Mouse (Mus musculus): Measurements from ENCODE around the gene Gm47959. TPM values are rescaled to one million over a fixed set of nuclear protein-coding genes. Genes with fewer than 3 reads are reported as not detected.

Gene Gm47959
- polyA plus RNA-seq (2014; fragmentation: Illumina TruSeq; extraction: RNeasy Lipid Tissue Mini Kit (QIAGEN cat#74804)): not detected

DNA sequence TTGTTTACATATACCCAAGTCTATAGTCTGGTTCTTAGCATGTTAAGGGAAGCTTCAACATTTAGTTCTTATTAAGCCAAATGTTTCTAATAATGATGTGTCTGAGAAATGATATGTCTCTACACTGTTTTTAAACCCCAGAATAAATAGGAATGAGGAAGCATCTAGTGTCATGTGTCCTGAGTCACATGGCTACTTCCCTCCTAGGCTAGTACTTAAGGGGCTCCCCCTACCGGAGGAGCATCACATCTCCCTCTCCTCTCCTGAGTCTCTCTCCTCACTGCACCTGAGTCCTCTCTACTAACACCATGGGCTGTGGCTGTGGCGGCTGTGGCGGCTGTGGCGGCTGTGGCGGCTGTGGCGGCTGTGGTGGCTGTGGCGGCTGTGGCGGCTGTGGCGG lies at the start of gene Gm47959:
TSS of gene Gm47959 (plus strand) at position 243 of the 400 bp plus-strand sequence.

DNA sequence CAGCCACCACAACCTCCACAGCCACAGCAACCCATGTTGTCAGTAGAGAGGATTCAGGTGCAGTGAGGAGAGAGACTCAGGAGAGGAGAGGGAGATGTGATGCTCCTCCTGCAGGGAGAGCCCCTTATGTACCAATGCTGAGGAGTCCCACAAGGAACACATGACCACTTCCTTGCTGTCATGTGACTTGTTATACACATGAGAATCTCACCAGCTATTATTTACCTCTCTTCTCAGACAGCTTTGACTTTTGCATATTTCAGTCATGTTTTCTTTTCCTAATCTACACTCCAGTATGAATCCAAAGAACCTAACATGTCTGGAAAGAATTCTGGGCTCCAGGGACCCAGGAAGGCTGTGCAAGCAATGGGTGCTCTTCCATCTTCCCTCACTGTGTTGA lies 44.4 kb upstream of the Gm47959 start, which contains the start of gene Gm7544:
TSS of gene Gm7544 (minus strand) at position 101 of the 400 bp plus-strand sequence.

DNA sequence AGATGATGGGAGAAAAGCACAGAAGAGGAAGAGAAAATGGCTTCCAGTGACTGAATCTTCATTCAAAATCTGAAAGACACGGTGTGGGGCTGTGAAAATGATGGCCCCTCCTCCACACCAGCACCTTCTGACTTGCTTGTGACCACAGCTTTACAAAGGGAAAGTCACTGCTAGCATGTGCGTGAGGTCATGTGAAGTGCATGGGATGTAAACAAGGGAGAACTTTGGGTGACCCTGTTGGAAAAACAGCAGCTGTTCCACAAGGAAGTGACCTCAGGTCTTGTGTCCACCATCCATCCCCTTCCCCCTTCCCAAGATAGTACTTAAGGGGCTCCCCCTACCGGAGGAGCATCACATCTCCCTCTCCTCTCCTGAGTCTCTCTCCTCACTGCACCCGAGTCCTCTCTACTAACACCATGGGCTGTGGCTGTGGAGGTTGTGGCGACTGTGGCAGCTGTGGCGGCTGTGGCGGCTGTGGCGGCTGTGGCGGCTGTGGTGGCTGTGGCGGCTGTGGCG lies 40.4 kb upstream of the Gm47959 start, which contains the start of gene Gm47955:
TSS of gene Gm47955 (plus strand) at position 417 of the 516 bp plus-strand sequence.

DNA sequence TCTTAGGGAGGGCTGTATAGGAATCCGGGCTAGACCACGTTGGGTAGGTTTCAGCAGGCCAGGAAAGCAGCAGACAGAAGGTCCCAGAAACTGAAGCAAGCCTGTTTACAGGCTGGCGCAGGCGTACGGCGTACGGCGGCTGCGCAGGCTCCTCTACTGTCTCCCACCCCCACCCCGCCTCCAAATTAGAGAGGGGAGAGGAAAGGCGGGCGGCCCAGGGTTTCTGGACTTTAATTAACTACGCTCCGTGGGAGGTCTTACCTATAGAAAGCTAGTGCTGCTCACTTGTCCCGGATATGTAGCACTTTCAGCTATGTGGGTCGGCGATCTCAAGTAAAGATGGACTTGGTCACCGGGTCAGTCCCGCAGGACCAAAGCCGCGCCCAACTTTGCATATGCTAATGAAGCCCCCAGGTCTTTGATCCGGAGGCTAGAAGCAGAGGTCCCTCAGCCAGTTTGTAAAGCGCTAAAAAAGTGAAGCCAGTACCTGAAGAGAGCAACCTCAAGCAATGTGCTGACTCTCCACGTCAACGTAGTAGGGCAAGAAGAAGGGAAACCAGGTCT lies 37.8 kb downstream of the Gm47959 start, which contains the start of gene Slc19a3:
TSS of gene Slc19a3 (minus strand) at position 340 of the 564 bp plus-strand sequence.

DNA sequence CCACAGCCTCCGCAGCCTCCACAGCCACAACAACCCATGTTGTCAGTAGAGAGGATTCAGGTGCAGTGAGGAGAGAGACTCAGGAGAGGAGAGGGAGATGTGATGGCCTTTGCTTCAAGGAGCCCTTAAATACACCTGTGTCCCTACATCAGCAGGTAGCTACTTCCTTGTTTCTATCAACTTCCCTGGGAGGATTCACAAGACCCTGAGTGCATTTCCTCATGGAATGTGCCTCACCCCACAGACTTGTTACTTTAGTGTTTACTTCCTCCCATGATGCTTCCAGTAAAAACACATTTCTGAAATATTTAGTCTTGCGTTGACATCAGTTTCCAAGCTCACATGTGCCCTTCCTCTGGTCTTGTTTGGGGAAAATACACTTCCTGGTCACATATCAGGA lies 42.0 kb downstream of the Gm47959 start, which contains the start of gene Krtap28-10:
TSS of gene Krtap28-10 (minus strand) at position 101 of the 400 bp plus-strand sequence.

DNA sequence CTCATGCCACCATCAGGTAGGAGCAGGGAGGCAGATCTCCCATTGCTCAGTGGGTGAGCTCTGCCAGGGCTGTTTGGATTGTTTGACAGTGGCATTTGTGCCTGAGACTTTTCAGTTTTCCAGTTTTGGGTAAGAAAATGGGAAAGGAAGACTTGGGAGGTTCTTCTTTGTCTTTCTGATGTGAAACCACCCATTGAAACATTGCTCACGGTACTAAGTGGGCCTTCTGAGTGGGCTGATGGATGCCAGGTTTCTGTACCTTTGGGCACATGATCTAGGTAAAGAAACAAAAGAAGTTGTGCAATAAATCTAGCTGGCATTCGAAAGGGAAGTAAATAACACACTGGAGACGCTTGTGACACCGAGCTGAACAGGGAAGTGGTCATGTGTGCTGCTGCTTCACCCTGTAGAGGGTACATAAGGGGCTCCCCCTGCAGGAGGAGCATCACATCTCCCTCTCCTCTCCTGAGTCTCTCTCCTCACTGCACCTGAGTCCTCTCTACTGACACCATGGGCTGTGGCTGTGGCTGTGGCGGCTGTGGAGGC lies 44.6 kb downstream of the Gm47959 start, which contains the start of gene Gm47969:
TSS of gene Gm47969 (plus strand) at position 51 of the 546 bp plus-strand sequence.

Other genes with a start within 250 kb of the Gm47959 start
- gene Tm4sf20, start 232.1 kb upstream of the Gm47959 start, polyA plus RNA-seq (2014; fragmentation: Illumina TruSeq; extraction: RNeasy Lipid Tissue Mini Kit (QIAGEN cat#74804)): not detected
- gene Gm47791, start 229.3 kb upstream of the Gm47959 start, polyA plus RNA-seq (2014; fragmentation: Illumina TruSeq; extraction: RNeasy Lipid Tissue Mini Kit (QIAGEN cat#74804)): not detected
- 113 TPM for gene Agfg1, start 161.1 kb upstream of the Gm47959 start, polyA plus RNA-seq (2014; fragmentation: Illumina TruSeq; extraction: RNeasy Lipid Tissue Mini Kit (QIAGEN cat#74804))
- not detected for gene A030005L19Rik, start 87.2 kb upstream of the Gm47959 start, polyA plus RNA-seq (2014; fragmentation: Illumina TruSeq; extraction: RNeasy Lipid Tissue Mini Kit (QIAGEN cat#74804))
- not detected for gene A030014E15Rik, start 75.6 kb upstream of the Gm47959 start, polyA plus RNA-seq (2014; fragmentation: Illumina TruSeq; extraction: RNeasy Lipid Tissue Mini Kit (QIAGEN cat#74804))
- gene Gm6217, start 69.1 kb upstream of the Gm47959 start, polyA plus RNA-seq (2014; fragmentation: Illumina TruSeq; extraction: RNeasy Lipid Tissue Mini Kit (QIAGEN cat#74804)): not detected
- not detected for gene A030003K21Rik, start 57.2 kb upstream of the Gm47959 start, polyA plus RNA-seq (2014; fragmentation: Illumina TruSeq; extraction: RNeasy Lipid Tissue Mini Kit (QIAGEN cat#74804))
- not detected for gene Gm7544, start 44.5 kb upstream of the Gm47959 start, polyA plus RNA-seq (2014; fragmentation: Illumina TruSeq; extraction: RNeasy Lipid Tissue Mini Kit (QIAGEN cat#74804))
- not detected for gene Gm47955, start 40.3 kb upstream of the Gm47959 start, polyA plus RNA-seq (2014; fragmentation: Illumina TruSeq; extraction: RNeasy Lipid Tissue Mini Kit (QIAGEN cat#74804))
- 4.0 TPM for gene Slc19a3, start 37.9 kb downstream of the Gm47959 start, polyA plus RNA-seq (2014; fragmentation: Illumina TruSeq; extraction: RNeasy Lipid Tissue Mini Kit (QIAGEN cat#74804))
- gene Krtap28-10, start 41.9 kb downstream of the Gm47959 start, polyA plus RNA-seq (2014; fragmentation: Illumina TruSeq; extraction: RNeasy Lipid Tissue Mini Kit (QIAGEN cat#74804)): not detected
- gene Gm47969, start 44.4 kb downstream of the Gm47959 start, polyA plus RNA-seq (2014; fragmentation: Illumina TruSeq; extraction: RNeasy Lipid Tissue Mini Kit (QIAGEN cat#74804)): not detected
- gene A030005K14Rik, start 58.8 kb downstream of the Gm47959 start, polyA plus RNA-seq (2014; fragmentation: Illumina TruSeq; extraction: RNeasy Lipid Tissue Mini Kit (QIAGEN cat#74804)): not detected
- not detected for gene Krtap28-13, start 60.4 kb downstream of the Gm47959 start, polyA plus RNA-seq (2014; fragmentation: Illumina TruSeq; extraction: RNeasy Lipid Tissue Mini Kit (QIAGEN cat#74804))
- gene Ccl20, start 116.2 kb downstream of the Gm47959 start, polyA plus RNA-seq (2014; fragmentation: Illumina TruSeq; extraction: RNeasy Lipid Tissue Mini Kit (QIAGEN cat#74804)): not detected
- 1.8 TPM for gene Daw1, start 159.2 kb downstream of the Gm47959 start, polyA plus RNA-seq (2014; fragmentation: Illumina TruSeq; extraction: RNeasy Lipid Tissue Mini Kit (QIAGEN cat#74804))

Measured in ovary, adult 10 weeks (tissue).